Mouse (Mus musculus) hindbrain, embryonic 14.5 days (tissue): ENCODE data around the gene Snd1. TPM values are rescaled to one million over a fixed set of nuclear protein-coding genes. Genes with fewer than 3 reads are reported as not detected.

Source experiments
- ATAC-seq: fragments of 200-750 bp; cut with Nextera tagmentation; 2 replicates; pipeline ENCODE4 v1.8.0; 2017; ENCODE audit warnings: moderate number of reproducible peaks, mild to moderate bottlenecking, moderate TSS enrichment, moderate library complexity; ENCODE audit not compliant: low FRiP score
- DNase-seq: peaks from one replicate; pipeline ENCODE4 v3.0.0-alpha.2; 2015; ENCODE audit warnings: low spot score
- H3K27ac ChIP-seq: fragments of 300-500 bp; sonication (generic); 2 replicates; pipeline ENCODE4 v1.5.1; 2014; ENCODE audit warnings: mild to moderate bottlenecking, moderate library complexity
- H3K27me3 ChIP-seq: fragments of 300-500 bp; sonication (generic); 2 replicates; pipeline ENCODE4 v1.6.1; 2014; ENCODE audit warnings: mild to moderate bottlenecking, low read length, mixed read lengths; ENCODE audit not compliant: control insufficient read depth, insufficient read depth
- H3K36me3 ChIP-seq: fragments of 300-500 bp; sonication (generic); replicated peaks from 2 replicates; pipeline ENCODE4 v1.6.1; 2014; ENCODE audit not compliant: control insufficient read depth, insufficient read depth
- H3K4me1 ChIP-seq: fragments of 300-500 bp; sonication (generic); replicated peaks from 2 replicates; pipeline ENCODE4 v1.6.1; 2014; ENCODE audit warnings: antibody characterized with exemption, low read length, mixed read lengths; ENCODE audit not compliant: control insufficient read depth, insufficient read depth
- H3K4me2 ChIP-seq: fragments of 300-500 bp; sonication (generic); replicated peaks from 2 replicates; pipeline ENCODE4 v1.6.1; 2014; ENCODE audit warnings: mild to moderate bottlenecking, moderate library complexity
- H3K4me3 ChIP-seq: fragments of 300-500 bp; sonication (generic); replicated peaks from 2 replicates; pipeline ENCODE4 v1.5.1; 2014; ENCODE audit warnings: mild to moderate bottlenecking, low read length
- H3K9ac ChIP-seq: fragments of 300-500 bp; sonication (generic); 2 replicates; pipeline ENCODE4 v1.6.1; 2014
- H3K9me3 ChIP-seq: fragments of 300-500 bp; sonication (generic); 2 replicates; pipeline ENCODE4 v1.6.1; 2016; ENCODE audit warnings: low read length; ENCODE audit not compliant: control insufficient read depth
- WGBS: fragments of 180-500 bp; shearing (Covaris S2); extraction: QIAGEN DNeasy Blood & Tissue Kit; methylation state at CpG from one replicate; pipeline ENCODE4 v1.1.7; 2014; 5-methylcytosine and 5-hydroxymethylcytosine counted together
- polyA plus RNA-seq: library from polyadenylated mRNA; unstranded; fragments of >200 nt; fragmentation: Nextera tagmentation; extraction: Ambion mirVana; gene quantifications from 2 replicates; pipeline ENCODE4 v1.2.1, GENCODE M21; 2014

Snd1 gene
- polyA plus RNA-seq, 1 experiment from 2014 or later: 79.1 TPM

DNA sequence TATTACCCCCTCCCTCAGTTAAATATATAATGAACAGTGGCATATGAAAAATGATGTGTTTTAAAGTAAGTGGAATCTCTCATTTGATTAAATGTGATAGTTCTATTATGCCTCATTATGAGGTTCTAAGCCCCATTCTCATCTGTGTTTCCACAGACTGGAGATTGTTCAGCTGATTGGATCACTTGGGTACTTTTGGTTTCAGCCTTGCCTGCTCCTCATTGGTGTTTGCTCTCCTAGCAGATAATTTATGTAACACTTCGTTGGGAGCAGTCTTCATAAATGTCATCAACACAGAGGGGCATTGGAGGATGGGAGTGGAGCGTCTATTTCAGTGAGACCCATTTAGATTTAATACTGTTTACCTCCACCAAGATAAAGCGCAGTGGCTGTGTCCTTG is 118.8 kb downstream of the Snd1 start:
- H3K27ac ChIP-seq: no peak overlapping the region
- ATAC-seq: no peak

GRCm38 (mm10) chr6:28594759-28595158 is 119.8 kb downstream of the Snd1 start:
- Histone ChIP-seq H3K9me3 (no peaks in the 10 kb centered on the region), H3K4me3 (no peak overlapping the region), H3K27me3 (no peaks in the 10 kb centered on the region), H3K27ac (no peak overlapping the region), H3K9ac (no peak overlapping the region), H3K4me2 (no peak overlapping the region), H3K4me1 (no peaks in the 10 kb centered on the region), H3K36me3 (no peaks in the 10 kb centered on the region)
- ATAC-seq (no peak), DNase-seq (no peak)
- 97% methylated on average over 4 of the region's 4 CpGs for WGBS

More for the DNA sequence above, 118.8 kb downstream of the Snd1 start:
- no peaks in the 10 kb centered on the region for H3K36me3 ChIP-seq
- 84% methylated on average over 3 of the region's 3 CpGs for whole genome bisulfite sequencing
- no peak overlapping the region for H3K4me3 ChIP-seq
- no peaks in the 10 kb centered on the region for H3K9me3 ChIP-seq
- H3K27me3 ChIP-seq: no peaks in the 10 kb centered on the region
- H3K9ac ChIP-seq: no peak overlapping the region
- DNase-seq: no peak
- 0 out of 2 replicates have a peak, but pooled peaks cover 2% of the 10 kb centered on the region for H3K4me1 ChIP-seq
- H3K4me2 ChIP-seq: no peak overlapping the region

- H3K9me3 ChIP-seq: no peaks in the 10 kb centered on the region
- ATAC-seq: no peak
- no peak overlapping the region for H3K4me3 ChIP-seq
- no peaks in the 10 kb centered on the region for H3K27me3 ChIP-seq
- 85% methylated on average over 1 of the region's 1 CpGs for WGBS
- no peak for DNase-seq
- no peak overlapping the region for H3K27ac ChIP-seq
- no peak overlapping the region for H3K9ac ChIP-seq
- H3K36me3 ChIP-seq: no peaks in the 10 kb centered on the region
- H3K4me2 ChIP-seq: no peak overlapping the region
- no peaks in the 10 kb centered on the region for H3K4me1 ChIP-seq
These were observed 120.3 kb downstream of the Snd1 start for GRCm38 (mm10) chr6:28595231-28595630.

DNA sequence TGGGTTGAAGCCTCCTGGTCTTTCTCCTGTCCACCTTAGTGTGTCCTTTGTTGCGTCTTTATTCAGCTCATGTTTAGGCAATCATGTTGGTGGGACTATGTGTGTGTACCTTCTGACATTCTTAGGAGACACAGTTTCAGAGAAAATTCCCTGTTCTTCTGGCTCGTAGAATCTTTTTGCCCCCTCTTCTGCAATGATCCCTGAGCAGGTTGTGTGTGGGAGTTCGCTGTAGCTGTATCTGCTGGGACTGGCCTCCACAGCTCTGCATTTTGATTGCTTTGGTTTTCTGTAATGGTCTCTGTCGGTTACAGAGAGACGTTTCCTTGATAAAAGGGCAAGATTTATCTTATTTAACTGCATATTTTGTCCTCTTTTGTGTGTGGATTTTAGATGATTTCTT is 122.3 kb downstream of the Snd1 start:
- ATAC-seq (no peak), DNase-seq (no peak)
- Histone ChIP-seq H3K4me3 (no peak overlapping the region), H3K27ac (no peak overlapping the region), H3K4me1 (no peaks in the 10 kb centered on the region), H3K27me3 (no peaks in the 10 kb centered on the region), H3K9ac (no peak overlapping the region), H3K4me2 (no peak overlapping the region), H3K36me3 (no peaks in the 10 kb centered on the region), H3K9me3 (no peaks in the 10 kb centered on the region)
- 89% methylated on average over 5 of the region's 5 CpGs for WGBS

DNA sequence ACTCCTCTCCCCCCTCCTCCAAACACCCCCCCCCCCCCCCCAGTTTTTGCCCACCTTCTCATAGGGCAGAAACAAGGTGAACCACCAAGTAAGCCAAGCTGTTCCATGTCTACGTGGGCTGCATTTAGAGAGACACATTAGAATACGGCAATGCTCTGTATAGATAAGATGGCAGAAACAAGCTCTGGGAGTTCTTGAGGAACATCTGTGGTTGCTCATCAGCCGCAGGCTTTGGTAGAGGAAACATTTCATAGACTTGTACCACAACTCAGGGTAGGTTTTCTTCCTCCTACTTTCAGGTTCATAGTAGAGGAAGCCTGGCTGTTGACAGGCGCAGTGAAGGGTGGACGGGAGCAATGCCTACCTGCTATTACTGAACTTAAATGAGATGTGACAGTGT is 124.2 kb downstream of the Snd1 start:
- no peak overlapping the region for H3K9ac ChIP-seq
- WGBS: 97% methylated on average over 5 of the region's 5 CpGs
- no peak overlapping the region for H3K4me2 ChIP-seq
- H3K36me3 ChIP-seq: no peaks in the 10 kb centered on the region
- ATAC-seq (no peak), DNase-seq (no peak)
- 0 out of 2 replicates have a peak, but pooled peaks cover 2% of the 10 kb centered on the region for H3K4me1 ChIP-seq
- no peak overlapping the region for H3K4me3 ChIP-seq
- no peaks in the 10 kb centered on the region for H3K27me3 ChIP-seq
- no peaks in the 10 kb centered on the region for H3K9me3 ChIP-seq
- H3K27ac ChIP-seq: no peak overlapping the region

DNA sequence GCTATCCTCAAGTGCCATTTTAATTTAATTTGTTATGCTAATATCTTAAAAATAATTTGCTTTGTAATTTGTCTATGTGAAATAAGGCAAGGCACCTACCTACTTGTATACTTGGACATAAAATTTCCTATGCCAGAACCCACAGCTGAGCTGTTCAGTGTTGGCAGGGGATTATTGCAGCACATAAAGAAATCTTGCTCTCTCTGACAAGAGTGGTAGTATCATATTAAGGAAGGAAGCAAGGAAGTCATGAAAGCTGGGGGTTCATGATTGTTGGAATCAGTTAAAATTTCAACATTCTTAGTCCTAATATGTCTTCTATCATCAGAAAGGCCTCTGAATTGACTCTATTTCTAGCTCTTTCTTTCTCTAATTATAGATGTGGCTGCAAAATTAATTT is 125.5 kb downstream of the Snd1 start:
- 0 out of 2 replicates have a peak, but pooled peaks cover 2% of the 10 kb centered on the region for H3K4me1 ChIP-seq
- DNase-seq (no peak), ATAC-seq (no peak)
- H3K9me3 ChIP-seq: no peaks in the 10 kb centered on the region
- H3K9ac ChIP-seq: no peak overlapping the region
- H3K4me2 ChIP-seq: no peak overlapping the region
- H3K27ac ChIP-seq: no peak overlapping the region
- no peak overlapping the region for H3K4me3 ChIP-seq
- no peaks in the 10 kb centered on the region for H3K36me3 ChIP-seq
- no peaks in the 10 kb centered on the region for H3K27me3 ChIP-seq

DNA sequence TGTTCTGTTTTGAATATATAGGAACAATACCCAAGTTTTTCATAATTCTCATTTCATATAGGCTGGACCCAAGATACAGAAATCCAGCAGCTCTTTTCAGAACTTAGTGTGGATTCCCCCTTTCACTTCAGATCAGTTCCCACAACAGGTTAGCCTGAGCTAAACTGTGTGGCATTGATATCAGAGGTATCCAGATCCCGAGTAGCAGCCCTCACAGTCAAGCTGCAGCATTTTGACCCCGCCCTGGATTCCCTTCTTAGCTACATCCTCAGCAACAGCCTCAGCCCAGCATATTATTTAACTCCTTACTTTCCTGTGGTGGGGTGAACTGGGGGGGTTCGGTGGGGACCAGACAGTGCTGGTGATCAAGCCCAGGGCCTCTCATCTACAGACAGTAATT is 128.5 kb downstream of the Snd1 start:
- Histone ChIP-seq H3K9me3 (no peaks in the 10 kb centered on the region), H3K9ac (no peak overlapping the region), H3K27me3 (no peaks in the 10 kb centered on the region), H3K27ac (no peak overlapping the region), H3K4me3 (no peak overlapping the region), H3K4me2 (no peak overlapping the region), H3K4me1 (peaks cover 2% of the 10 kb centered on the region; the same call in 1 of the 2 replicates), H3K36me3 (no peaks in the 10 kb centered on the region)
- 80% methylated on average over 3 of the region's 3 CpGs for WGBS
- ATAC-seq: no peak
- DNase-seq: no peak

DNA sequence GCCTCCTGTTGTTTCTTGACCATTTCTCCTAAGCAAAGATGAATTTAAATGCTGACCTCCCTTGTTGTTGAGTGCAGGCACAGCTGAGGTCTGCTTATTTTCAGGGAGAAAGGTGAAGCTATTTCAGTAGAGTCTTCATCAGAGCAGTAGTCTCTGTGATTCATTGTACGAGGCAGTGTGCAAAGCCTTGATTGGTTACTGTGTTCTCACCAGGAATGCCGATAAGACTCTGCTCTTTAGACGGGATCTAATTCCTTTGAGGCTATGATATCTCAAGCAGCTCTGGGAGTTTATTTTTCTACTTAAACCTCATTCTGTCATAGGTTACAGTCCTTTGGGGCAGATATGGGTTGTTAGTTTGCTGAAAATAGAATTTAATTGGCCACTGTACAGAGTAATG is 128.9 kb downstream of the Snd1 start:
- Histone ChIP-seq H3K27ac (no peak overlapping the region), H3K4me3 (no peak overlapping the region), H3K36me3 (no peaks in the 10 kb centered on the region), H3K4me2 (no peak overlapping the region), H3K4me1 (peaks cover 2% of the 10 kb centered on the region; the same call in 1 of the 2 replicates), H3K9me3 (no peaks in the 10 kb centered on the region), H3K9ac (no peak overlapping the region), H3K27me3 (no peaks in the 10 kb centered on the region)
- no peak for DNase-seq
- ATAC-seq: no peak
- 43% methylated on average over 3 of the region's 3 CpGs for WGBS

DNA sequence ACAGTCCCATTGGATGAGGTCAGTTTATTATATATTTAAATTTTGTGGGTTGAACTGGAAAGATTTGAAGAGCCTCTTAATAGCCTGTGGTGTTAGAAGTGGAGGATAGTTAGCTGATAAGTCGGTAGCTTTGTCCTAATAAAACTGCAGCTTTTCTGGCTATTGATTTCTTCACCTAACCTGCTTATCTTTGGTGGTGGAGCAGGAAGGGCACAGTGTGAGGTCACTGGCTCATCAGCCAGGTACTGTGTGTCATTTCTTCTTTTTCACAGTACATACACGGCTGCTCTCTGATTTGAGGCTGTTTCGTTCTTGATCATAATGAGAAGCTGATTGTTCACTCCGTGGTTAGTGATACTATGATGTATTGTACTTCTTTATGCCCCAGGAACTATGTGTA is 134.4 kb downstream of the Snd1 start:
- Histone ChIP-seq H3K9ac (no peak overlapping the region), H3K4me3 (no peak overlapping the region), H3K27me3 (no peaks in the 10 kb centered on the region), H3K4me2 (no peak overlapping the region), H3K27ac (no peak overlapping the region), H3K36me3 (no peaks in the 10 kb centered on the region), H3K9me3 (no peaks in the 10 kb centered on the region), H3K4me1 (no peaks in the 10 kb centered on the region; the same call in 1 of the 2 replicates)
- WGBS: 76% methylated on average over 4 of the region's 4 CpGs
- DNase-seq (no peak), ATAC-seq (no peak)

DNA sequence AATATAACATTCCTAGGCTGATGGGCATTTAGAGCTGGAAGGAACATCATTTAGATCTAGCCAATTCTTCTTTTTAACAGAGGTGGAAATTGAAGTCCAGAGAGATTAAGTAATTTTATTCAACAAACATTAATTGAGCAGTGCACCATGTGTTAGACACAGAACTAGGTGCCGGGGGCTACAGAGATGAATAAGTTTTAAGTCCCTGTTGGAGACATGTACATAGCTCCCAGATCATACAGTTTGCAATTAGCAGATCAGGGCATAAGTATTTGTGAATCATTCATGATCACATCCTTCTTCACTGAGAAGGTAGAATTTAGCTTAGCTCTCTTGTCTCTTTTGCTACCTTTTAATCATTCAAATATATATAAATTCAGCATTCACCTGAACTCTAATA is 135.2 kb downstream of the Snd1 start:
- Histone ChIP-seq H3K36me3 (no peaks in the 10 kb centered on the region), H3K4me2 (no peak overlapping the region), H3K4me1 (no peaks in the 10 kb centered on the region; the same call in 1 of the 2 replicates), H3K27ac (no peak overlapping the region), H3K4me3 (no peak overlapping the region), H3K9ac (no peak overlapping the region), H3K9me3 (no peaks in the 10 kb centered on the region), H3K27me3 (no peaks in the 10 kb centered on the region)
- ATAC-seq (no peak), DNase-seq (no peak)
- 82% methylated on average over 1 of the region's 1 CpGs for WGBS
